8 mouse cellular contexts compared by ENCODE assay signal in genomic region chr6:90604533-90605297, GRCm38 (mm10). TPM values are rescaled to one million over a fixed set of nuclear protein-coding genes. Genes with fewer than 3 reads are reported as not detected.
DNase-seq lines count a peak whose midpoint lies in the region; ATAC-seq and TF ChIP-seq lines count a peak whose summit lies in the region.

Gene Slc41a3 (plus strand): TSS chr6:90604725.

- no peaks in the 10 kb centered on the region for H3K27me3 ChIP-seq in ES-Bruce4 (ENCODE audit: control insufficient read depth, insufficient read depth, low read length, poor library complexity, severe bottlenecking)
- H3K27me3 ChIP-seq in forebrain, embryonic 14.5 days (replicated peaks; ENCODE audit: control insufficient read depth, insufficient read depth, low read length) = no peaks in the 10 kb centered on the region

- peak within 1 kb of the TSS; percentile 91 for H3K4me2 ChIP-seq in forebrain, embryonic 14.5 days (ENCODE audit: low read length)

- DNase-seq in forebrain, embryonic 14.5 days (ENCODE audit: low spot score) = peak; percentile 84
- DNase-seq in heart, postnatal 14 days = peak; percentile 94 to 95
- peak; percentile 74 to 87 for DNase-seq in layer of hippocampus, adult 18-20 months (ENCODE audit: low spot score in 2 of 2)
- peak; percentile 93 for DNase-seq in lung, adult 2 months
- DNase-seq in thymus, adult 18-20 months = peak; percentile 73 to 77

- no peak for TF ChIP-seq EP300 in ES-Bruce4 (IDR thresholded peaks at IDR 0.05; ENCODE audit: insufficient read depth, low read depth, low read length)

- H3K9ac ChIP-seq in ES-Bruce4 (ENCODE audit: low read depth, poor library complexity, severe bottlenecking) = peak within 1 kb of the TSS; percentile 34; the same call in 1 of the 2 replicates
- H3K9ac ChIP-seq in forebrain, embryonic 14.5 days (ENCODE audit: low read length) = peak within 1 kb of the TSS; percentile 72

- H3K36me3 ChIP-seq in ES-Bruce4 (ENCODE audit: control insufficient read depth, insufficient read depth, low read length, poor library complexity, severe bottlenecking) = no peaks in the 10 kb centered on the region
- H3K36me3 ChIP-seq in forebrain, embryonic 14.5 days (ENCODE audit: control insufficient read depth, insufficient read depth, low read length) = no peaks in the 10 kb centered on the region

- intact Hi-C loops in heart, postnatal 14 days (cut with DNase I) = loop anchor here (2.0 to 5.0 kb wide), 2 partner anchors 48 to 116 kb away; no protein-coding TSS in a partner anchor

- under 1% methylated on average over 49 of the region's 49 CpGs for WGBS in forebrain, embryonic 14.5 days
- WGBS in lung, adult 2 months = 1% methylated on average over 49 of the region's 49 CpGs

- H3K9me3 ChIP-seq in ES-Bruce4 (replicated peaks; ENCODE audit: control insufficient read depth, insufficient read depth, low read length, poor library complexity, severe bottlenecking) = no peaks in the 10 kb centered on the region
- no peaks in the 10 kb centered on the region for H3K9me3 ChIP-seq in forebrain, embryonic 14.5 days (replicated peaks; ENCODE audit: control insufficient read depth, low read length)

- H3K4me3 ChIP-seq in ES-Bruce4 (ENCODE audit: low read depth, low read length) = peak within 1 kb of the TSS; percentile 87
- H3K4me3 ChIP-seq in forebrain, embryonic 14.5 days (ENCODE audit: low read depth, low read length) = peak within 1 kb of the TSS; percentile 55
- H3K4me3 ChIP-seq in lung, adult 2 months (replicated peaks; ENCODE audit: extremely low read depth, low read depth, low read length) = peak within 1 kb of the TSS; percentile 90

- H3K4me1 ChIP-seq in ES-Bruce4 (ENCODE audit: control insufficient read depth, insufficient read depth, low read length) = no peaks in the 10 kb centered on the region
- no peaks in the 10 kb centered on the region for H3K4me1 ChIP-seq in forebrain, embryonic 14.5 days (ENCODE audit: control insufficient read depth, insufficient read depth, low read length)
- peaks cover 2% of the 10 kb centered on the region; the same call in 1 of the 2 replicates for H3K4me1 ChIP-seq in lung, adult 2 months (ENCODE audit: control insufficient read depth, insufficient read depth, low read length)

- TF ChIP-seq POLR2A in ES-Bruce4 (IDR thresholded peaks at IDR 0.05; ENCODE audit: insufficient read depth, low read length) = no peak
- TF ChIP-seq POLR2A in lung, adult 2 months (IDR thresholded peaks at IDR 0.05; ENCODE audit: borderline replicate concordance, extremely low read depth, low read depth, low read length) = peak; percentile 30; the same call in 1 of the 2 replicates

- peak; percentile 70 for ATAC-seq in cerebellum, adult (ENCODE audit: insufficient number of reproducible peaks, low FRiP score, low TSS enrichment)
- ATAC-seq in forebrain, embryonic 14.5 days = peak; percentile 91
- peak; percentile 71 for ATAC-seq in neutrophil, adult 5-6 weeks (ENCODE audit: extremely low read depth, insufficient number of reproducible peaks, low FRiP score, poor library complexity, severe bottlenecking)

- no peak within 1 kb of the TSS for H3K27ac ChIP-seq in ES-Bruce4 (ENCODE audit: insufficient read depth, low read length)
- no peak within 1 kb of the TSS for H3K27ac ChIP-seq in forebrain, embryonic 14.5 days (ENCODE audit: low read depth, low read length)

- no peak for TF ChIP-seq CTCF in ES-Bruce4 (IDR thresholded peaks at IDR 0.05; ENCODE audit: low read depth, low read length)
- TF ChIP-seq CTCF in lung, adult 2 months (IDR thresholded peaks at IDR 0.05; ENCODE audit: insufficient read depth, low read length) = no peak

RNA-seq across cellular contexts. Expression of gene Slc41a3, which starts in this region (rescaled TPM):
- polyA plus RNA-seq in ES-Bruce4 (2011; ENCODE audit: insufficient read depth, insufficient read length, low read depth, missing spikeins) = 1.8 and 2.2 TPM in 2 replicates
- 2.0 and 2.1 TPM in 2 replicates for polyA plus RNA-seq in forebrain, embryonic 14.5 days (2014; fragmentation: Nextera tagmentation; extraction: Ambion mirVana)
- 10 to 100 TPM; 45.1 to 46.8 TPM for total RNA-seq in heart, postnatal 14 days (2021)
- total RNA-seq in layer of hippocampus, adult 18-20 months (2021) = 1 to 10 TPM; 3.9 to 4.0 TPM
- 11.1 and 13.8 TPM in 2 replicates for polyA plus RNA-seq in lung, adult 2 months (2012; rRNA removed)
- total RNA-seq in neutrophil, adult 5-6 weeks (2017) = 2.2 and 3.2 TPM in 2 replicates

Comparison
In these comparisons a context has a peak if more than half of its experiments do, and no peak if none do; other contexts are left out.
1. RNA of gene Slc41a3 (total RNA-seq): 45.1 to 46.8 TPM in heart, postnatal 14 days; 3.9 to 4.0 TPM in layer of hippocampus, adult 18-20 months and 2.2 to 3.2 TPM in neutrophil, adult 5-6 weeks; every median in the first group is over 4 times any median in the second.
2. Peak in every context shown above with its lines, with median percentiles within 50 percentile points of each other: H3K4me3 ChIP-seq, ATAC-seq and DNase-seq.